Mouse (Mus musculus) 416B (cell line): ENCODE measurements around the gene Adamts7.
A peak's percentile ranks its signal among the peaks of the same experiment; 100 is the strongest.

Experiments
- DNase-seq: peaks from one replicate; pipeline ENCODE4 v3.0.0; 2011; ENCODE audit warnings: low read depth

Gene Adamts7

GRCm38 (mm10) chr9:90146869-90147268, 16.0 kb upstream of the Adamts7 start:
- no peak for DNase-seq

GRCm38 (mm10) chr9:90162243-90162925, 485 bp upstream of the Adamts7 start:
- no peak for DNase-seq

GRCm38 (mm10) chr9:90163749-90164095, 853 bp downstream of the Adamts7 start:
- DNase-seq = no peak

GRCm38 (mm10) chr9:90164670-90165453, 2.0 kb downstream of the Adamts7 start:
- peak; percentile 4 for DNase-seq

GRCm38 (mm10) chr9:90165590-90165989, 2.7 kb downstream of the Adamts7 start:
- no peak for DNase-seq

GRCm38 (mm10) chr9:90166615-90167014, 3.7 kb downstream of the Adamts7 start:
- no peak for DNase-seq

- DNase-seq = no peak
Measured at GRCm38 (mm10) chr9:90169965-90170364, 7.1 kb downstream of the Adamts7 start.

- no peak for DNase-seq
Measured at GRCm38 (mm10) chr9:90171421-90171820, 8.6 kb downstream of the Adamts7 start.

- DNase-seq = peak; percentile 6
Measured at GRCm38 (mm10) chr9:90172528-90173321, 9.9 kb downstream of the Adamts7 start.

GRCm38 (mm10) chr9:90173330-90173729, 10.5 kb downstream of the Adamts7 start:
- no peak for DNase-seq

- no peak for DNase-seq
Measured at GRCm38 (mm10) chr9:90179409-90179808, 16.5 kb downstream of the Adamts7 start.

GRCm38 (mm10) chr9:90181656-90182388, 19.0 kb downstream of the Adamts7 start:
- no peak for DNase-seq

- DNase-seq = no peak
Measured at GRCm38 (mm10) chr9:90182636-90183421, 20.0 kb downstream of the Adamts7 start.

- DNase-seq = no peak
Measured at GRCm38 (mm10) chr9:90183550-90183949, 20.7 kb downstream of the Adamts7 start.

- DNase-seq = no peak
Measured at GRCm38 (mm10) chr9:90184116-90184515, 21.2 kb downstream of the Adamts7 start.

GRCm38 (mm10) chr9:90185356-90185910, 22.6 kb downstream of the Adamts7 start:
- DNase-seq = no peak

- no peak for DNase-seq
Measured at GRCm38 (mm10) chr9:90188893-90189292, 26.0 kb downstream of the Adamts7 start.

GRCm38 (mm10) chr9:90189391-90189790, 26.5 kb downstream of the Adamts7 start:
- DNase-seq = no peak

- DNase-seq = no peak
Measured at GRCm38 (mm10) chr9:90195000-90195399, 32.1 kb downstream of the Adamts7 start.

GRCm38 (mm10) chr9:90196262-90196661, 33.4 kb downstream of the Adamts7 start:
- no peak for DNase-seq

- no peak for DNase-seq
Measured at GRCm38 (mm10) chr9:90197116-90197665, 34.3 kb downstream of the Adamts7 start.
